Mouse (Mus musculus): ENCODE results near the gene Gm20388. TPM values are rescaled to one million over a fixed set of nuclear protein-coding genes. Genes with fewer than 3 reads are reported as not detected.

The Gm20388 gene
- total RNA-seq, 2 experiments from 2014 or later: 6.8 to 7.8 TPM

DNA sequence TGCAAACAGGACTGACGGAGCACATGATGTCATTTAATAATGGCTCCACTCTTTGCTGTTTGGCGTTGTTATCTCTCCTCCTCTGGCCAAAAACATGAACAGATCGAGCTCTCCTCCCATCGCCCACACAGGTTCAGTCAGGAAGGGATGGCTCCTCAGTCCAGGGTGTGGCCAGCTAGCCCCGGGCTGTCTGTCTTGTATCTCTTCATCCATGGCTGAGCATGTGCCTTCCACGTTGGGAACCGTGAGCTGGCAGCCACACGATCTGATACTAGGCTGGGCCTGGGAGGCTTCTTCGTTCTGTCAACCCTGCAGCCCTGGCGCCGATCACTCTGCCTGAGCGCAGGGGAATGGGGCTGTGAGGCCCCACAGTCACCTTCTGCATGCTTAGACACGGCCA lies 1248.2 kb downstream of the Gm20388 start:
- no peak for DNase-seq
- intact Hi-C loops (cut with DNase I): no loop called here

DNA sequence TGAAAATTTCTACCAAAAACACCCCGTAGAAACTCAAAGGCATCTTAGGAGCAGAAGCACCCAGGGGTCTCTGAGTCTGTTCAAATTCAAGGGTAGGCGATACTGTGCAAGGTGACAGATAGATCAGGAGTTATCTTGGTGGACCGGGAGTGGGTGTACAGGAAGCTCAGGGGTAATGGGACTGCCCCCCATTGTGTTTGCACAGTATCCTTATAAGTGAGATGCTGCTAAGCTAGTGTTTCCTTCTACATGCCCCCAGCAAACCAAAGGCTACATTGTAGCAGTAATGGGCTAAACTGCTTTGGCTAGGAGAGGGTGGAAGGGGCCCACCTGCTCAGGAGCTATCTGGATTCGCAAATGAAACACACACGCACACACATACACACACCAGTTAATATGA lies 1250.8 kb downstream of the Gm20388 start:
- no peak for DNase-seq
- intact Hi-C loops (cut with DNase I): no loop called here

DNA sequence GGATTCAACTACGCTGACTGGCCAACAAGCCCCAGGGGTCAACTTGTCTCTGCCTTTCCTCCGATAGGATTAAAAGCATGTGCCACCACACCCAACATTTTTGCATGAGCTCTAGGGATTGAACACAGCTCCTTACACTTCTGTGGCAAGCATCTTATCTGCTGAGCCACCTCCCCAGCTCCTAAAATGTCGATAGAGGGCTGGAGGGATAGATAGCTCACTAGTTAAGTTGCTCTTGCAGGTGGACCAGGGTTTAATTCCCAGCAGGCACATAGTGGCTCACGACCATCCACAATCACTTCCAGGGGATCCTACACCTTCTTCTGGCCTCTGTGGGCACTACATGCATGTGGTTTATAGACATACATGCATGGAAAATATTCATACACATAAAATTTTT lies 1251.8 kb downstream of the Gm20388 start:
- intact Hi-C loops (cut with DNase I): no loop called here
- no peak for DNase-seq

DNA sequence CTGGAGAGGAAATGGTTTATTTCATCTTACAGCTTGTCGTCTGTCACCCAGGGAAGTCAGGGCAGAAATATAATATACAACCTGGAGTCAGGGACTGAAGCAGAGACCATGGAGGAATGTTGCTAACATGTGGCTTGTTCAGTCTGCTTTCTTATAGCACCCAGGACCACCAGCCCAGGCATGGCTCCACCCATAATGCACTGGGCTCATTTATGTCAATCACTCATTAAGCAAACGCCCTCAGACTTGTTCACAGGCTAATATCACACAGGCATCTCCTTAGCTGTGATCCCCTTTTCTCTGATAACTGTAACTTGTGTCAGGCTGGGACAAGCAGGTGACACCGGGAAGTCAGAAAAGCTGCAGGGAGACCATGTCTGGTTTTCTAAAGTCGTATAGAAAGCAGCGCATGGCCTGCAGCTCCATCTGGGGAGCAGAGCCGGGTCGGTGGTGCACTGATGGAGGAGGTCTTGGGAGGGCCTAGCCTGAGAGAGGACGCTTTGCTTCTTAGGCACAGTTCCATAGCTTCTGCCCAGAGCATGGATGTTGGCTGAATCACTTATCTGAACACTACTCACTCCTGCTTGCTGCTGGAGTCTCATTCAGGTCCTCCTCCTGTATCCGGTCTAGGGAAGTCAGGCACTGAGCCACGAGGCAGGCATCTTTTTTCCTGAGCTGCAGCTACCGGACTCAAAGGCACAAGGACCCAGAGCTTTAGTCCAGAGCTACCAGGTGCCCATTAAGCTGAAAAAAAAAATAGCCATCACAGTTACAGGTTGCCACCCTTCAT lies 1252.5 kb downstream of the Gm20388 start:
- intact Hi-C loops (cut with DNase I): no loop called here
- DNase-seq: no peak

DNA sequence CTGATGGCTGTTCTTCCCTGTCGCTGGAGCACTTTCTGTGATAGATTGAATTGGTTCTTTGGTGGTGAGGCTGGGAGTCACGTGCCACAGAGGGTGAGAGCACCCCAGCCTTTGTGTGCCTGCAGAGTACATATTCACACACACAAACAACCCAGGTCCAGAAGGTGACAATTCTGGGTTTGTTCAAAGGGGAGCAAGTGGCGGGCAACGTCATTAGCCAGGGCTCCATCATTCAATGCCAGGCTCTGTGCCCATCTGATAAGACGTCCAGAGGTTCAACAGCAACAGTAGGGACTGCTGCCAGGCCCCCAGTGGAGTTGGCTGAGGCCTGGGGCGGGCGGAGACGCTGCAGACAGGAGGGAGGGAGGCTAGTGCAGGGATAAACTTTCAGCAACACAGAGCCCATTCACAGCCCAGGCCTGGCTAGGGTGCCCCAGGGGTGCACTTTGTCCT lies 1253.4 kb downstream of the Gm20388 start:
- DNase-seq: no peak
- intact Hi-C loops (cut with DNase I): no loop called here

DNA sequence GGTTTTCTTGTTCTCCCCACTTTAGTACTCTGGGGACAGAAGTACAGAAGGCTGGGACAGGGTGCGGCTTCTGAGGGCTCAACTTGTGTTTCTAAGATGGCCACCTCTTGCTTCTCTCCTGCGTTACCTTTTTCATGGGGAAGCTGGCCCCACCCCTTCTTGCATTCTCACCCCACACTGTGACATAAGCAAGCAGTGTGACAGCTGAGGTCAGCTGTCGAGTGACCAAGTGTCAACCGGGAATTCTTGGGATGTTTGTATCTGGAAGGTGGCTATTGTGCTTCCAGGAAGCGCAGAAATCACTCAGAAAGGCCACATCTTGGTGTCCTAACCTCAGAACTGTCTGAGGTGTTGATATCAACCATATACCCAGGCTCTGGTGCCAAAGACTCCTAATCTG lies 1257.4 kb downstream of the Gm20388 start:
- intact Hi-C loops (cut with DNase I): no loop called here
- DNase-seq: no peak

DNA sequence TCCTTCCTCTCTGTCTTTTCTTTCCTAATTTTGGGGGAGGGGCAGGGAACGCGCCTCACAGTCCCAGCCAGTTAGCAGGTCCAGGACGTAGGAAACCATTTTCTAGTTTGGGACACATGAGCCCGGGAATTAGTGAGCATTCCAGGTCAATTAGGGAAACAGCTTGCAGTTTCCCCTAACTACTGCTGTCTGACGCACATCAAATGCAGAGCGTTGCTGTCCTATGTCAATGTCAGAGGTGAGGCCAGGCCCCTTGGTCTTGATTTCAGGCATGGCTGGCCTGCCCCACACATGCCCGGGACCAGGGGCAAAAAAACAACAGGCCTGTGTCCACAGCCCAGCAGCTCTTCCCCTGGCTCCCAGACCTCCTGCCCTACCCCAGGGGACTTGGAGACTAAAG lies 1259.5 kb downstream of the Gm20388 start:
- DNase-seq: no peak
- intact Hi-C loops (cut with DNase I): no loop called here

DNA sequence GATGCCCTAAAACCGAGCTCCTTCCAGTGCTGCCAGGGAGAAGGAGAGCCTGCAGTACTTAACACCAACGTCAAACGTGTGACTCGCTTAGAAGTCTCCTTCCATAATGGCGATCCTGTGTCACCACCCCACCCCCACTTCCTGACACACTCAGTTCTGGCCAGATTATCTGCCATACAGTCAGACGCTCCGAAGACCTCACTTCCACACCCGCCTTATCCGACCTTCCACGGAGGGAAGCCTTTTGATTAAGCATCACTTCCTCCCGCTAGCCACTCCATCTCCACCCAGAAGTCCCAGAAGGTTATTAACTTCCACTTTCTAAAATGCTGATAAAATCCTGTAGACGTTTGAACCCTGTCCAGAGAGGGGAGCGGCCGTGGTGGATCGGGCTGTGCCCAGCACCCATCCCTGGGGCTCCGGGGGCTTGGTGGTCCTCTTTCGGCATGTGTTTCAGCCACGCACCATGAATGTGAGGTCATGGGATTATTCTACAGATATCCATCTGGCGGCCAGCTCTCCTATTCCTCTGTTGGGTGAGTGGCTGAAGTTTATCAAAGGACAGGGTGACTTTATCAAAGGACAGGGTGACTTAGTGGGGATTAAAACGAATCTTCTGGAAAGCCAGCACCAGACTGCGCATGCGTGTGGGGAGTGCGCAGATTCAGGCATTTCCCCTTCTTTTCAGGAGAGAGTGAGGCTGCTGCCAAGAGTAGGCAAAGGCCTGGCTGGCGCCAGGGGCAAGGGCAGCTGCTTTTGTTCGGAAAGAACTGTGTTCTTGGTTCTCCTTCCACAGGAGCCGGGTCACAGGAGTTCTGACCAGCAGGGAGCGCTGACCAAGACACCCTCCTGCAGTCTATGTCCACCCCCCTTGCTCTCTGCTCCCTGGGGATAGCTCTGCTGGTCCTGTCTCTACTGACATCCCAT lies 1260.2 kb downstream of the Gm20388 start:
- intact Hi-C loops (cut with DNase I): no loop called here

DNA sequence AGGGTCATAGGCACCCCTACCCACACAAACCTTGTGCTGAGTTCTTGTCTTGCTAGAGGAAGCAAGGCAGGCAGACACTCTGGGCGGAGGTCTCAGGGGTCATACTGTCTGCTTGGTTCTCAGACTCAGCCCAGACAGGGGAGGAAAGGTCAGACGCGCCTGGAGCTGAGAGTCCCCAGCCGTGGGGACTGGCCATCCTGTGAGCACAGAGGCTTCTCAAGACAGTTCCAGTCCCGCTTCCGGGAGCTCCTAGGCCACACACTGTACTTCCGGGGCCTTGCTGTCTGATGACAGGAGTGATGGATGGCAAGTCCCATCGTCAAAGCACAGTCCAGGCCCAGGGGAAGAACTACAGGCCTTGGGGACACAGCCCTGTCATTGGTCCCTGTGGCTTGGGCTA lies 1261.9 kb downstream of the Gm20388 start:
- intact Hi-C loops (cut with DNase I): no loop called here
- DNase-seq: no peak

More for the DNA sequence above, 1260.2 kb downstream of the Gm20388 start:
- DNase-seq: no peak

DNA sequence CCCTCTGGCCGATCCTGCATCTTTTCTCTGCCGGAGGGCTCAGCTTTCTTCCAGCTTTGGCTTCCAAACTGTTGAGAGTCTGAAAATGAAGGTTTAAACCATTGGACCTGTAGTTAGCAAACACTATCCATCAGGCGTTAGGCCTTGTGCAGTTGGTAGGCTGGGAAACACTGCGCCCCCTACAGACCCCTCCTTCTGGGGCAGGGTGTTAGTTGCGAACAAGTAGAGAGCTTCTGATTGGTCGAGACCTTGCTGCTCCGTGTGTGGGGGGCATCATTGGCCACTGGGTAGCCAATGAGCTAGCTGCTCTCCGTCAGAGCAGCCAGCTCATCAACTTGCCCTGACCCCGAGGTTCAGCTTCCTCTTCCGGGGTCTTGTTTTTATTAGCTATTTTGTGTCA lies 1263.5 kb downstream of the Gm20388 start:
- DNase-seq: no peak
- intact Hi-C loops (cut with DNase I): no loop called here

DNA sequence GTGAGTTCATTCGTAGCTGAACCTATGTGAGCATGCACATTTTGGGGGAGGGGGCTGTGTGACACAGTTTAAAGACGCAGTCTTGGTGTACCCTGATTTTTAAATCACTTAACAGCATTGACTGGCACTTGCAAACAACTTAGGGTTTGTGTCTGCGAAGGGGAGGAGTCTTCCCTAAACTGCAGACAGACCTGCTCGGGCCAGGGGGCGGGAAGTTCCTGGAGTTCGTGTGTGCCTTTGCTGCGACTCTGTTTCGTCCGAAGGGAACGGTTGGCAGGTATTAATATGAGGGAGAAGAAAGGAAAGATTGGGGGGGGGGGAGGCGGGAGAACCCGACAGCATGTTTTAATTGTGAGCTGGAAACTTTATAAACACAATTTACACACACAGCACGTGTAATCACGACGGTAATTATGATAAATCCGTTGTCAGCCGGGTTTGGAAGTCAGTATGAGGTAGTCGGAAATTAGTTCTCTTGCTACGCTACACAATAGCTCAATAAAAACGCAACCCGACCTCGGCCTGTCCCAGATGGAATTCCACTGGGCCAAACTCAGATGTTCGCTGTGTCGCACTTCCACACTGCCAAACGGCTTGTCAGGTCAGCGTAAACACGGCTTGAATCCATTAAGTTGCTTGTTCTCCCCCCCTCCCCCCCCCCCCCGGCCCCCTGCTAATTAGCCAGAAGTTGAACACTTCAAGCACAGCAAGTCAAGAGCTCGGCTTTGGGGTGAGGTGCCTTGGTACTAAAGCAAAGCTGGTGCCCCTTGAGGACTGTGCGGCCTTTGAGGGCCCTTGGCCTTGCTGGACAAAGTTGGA lies 1264.3 kb downstream of the Gm20388 start:
- intact Hi-C loops (cut with DNase I): no loop called here
- no peak for DNase-seq

DNA sequence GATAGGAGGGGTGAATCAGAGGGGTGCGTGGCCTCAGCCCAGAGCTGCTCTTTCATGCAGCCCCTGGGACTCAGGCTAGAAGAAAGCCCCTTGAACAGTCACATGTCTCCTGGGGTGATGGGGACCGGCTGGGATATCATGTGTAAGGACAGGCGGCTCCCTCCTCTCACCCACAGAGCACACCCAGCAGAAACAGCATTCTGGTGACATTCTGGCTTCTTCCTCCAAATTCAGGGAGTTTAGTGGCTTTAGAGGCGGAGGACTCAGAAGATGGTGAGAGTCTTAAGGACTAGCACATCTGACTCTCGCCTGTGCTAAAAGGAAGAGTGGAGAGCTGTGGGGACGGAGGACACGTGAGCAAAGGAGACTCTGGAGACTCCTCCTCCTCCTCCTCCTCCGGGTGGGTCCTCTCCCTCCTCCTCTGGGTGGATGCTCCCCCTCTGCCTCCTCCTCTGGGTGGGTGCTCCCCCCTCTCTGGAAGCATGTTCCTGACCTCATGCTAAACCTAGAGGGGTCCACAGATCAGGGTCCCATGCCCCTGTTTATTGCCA lies 1265.0 kb downstream of the Gm20388 start:
- DNase-seq: no peak
- intact Hi-C loops (cut with DNase I): no loop called here

DNA sequence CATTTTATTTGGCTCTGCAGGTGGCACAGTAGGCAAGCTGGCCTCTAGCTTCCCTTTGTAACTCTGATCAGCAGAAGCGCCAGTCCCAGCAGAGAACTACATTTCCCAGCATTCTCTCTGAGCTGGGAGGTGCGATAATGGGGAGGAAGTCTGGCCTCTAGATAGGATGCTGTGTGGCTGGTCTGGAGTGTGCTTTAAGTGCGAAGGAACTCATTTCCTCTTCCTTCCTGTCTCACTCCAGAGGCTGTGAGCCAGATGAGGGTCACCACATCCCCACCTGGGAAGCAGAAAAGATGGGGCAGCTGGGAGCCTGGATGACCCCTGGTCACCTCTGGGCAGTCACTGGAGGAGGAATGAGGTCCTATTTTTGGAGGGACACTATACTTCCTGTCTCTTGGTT lies 1265.7 kb downstream of the Gm20388 start:
- intact Hi-C loops (cut with DNase I): no loop called here
- no peak for DNase-seq

DNA sequence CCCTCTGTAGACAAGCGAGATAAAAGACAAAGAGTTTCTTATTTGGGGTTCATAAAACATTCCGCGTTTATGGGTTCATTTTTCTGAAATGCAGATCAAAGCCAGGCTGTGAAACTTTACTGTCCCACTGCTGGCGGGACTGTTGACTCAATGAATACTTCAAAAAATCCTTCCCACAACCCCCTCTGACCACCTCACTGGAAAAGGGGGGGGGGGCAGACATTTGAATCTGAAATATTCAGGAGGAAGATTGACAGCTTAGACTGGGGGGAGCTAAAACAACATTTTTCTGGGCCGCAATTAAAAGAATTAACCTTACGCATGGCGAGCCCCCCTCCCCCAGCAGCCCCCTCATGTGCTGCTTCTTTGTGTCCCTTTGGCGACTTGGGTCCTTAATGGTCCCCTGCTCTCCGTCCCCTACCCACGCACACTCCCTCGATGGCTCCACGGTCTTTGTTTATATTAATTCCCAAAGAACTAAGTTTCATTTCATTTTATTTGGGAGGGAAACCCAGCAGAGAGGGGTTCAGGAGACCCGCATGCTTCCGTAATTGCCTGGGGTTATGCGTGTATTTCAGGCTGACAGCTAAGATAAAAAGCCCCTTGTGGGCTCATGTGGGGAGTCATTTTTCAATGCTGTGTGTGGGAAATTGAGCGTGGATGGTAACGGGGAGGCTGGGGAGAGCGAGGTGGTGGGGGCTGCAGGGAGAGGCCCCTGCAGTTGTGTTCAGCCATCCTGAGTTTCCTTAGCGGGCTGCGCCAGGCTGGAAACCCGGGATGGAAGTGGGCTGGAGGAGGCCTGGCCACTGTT lies 1270.0 kb downstream of the Gm20388 start:
- intact Hi-C loops (cut with DNase I): no loop called here
- no peak for DNase-seq

DNA sequence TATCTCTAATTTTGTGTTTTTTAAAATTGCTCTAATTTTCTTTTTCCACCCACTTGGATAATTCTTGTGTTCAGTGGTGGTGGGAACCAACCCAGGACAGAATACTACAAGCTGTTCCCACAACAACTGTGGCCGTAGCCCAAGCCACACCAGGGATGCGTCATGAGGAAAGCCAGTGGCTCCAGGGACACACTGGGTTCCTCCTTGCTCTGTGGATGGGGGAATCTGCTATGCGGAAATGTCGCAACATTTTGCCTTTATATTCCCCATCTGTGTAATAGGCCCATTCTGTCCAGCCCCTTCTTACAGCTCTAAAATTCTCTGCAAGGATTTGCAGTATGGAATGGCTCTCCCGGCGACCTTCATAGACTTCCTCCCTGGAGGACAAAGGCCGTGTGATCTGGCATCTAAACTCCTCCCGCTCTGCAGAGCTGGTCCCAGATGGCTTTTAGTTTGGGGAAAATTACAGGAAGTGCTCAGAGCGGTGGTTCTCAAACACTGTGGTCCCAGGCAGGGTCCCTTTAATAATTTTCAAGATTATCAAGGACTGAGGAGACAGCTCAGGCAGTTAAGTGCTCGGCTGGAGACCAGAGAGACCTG lies 1270.7 kb downstream of the Gm20388 start:
- intact Hi-C loops (cut with DNase I): no loop called here
- DNase-seq: no peak

DNA sequence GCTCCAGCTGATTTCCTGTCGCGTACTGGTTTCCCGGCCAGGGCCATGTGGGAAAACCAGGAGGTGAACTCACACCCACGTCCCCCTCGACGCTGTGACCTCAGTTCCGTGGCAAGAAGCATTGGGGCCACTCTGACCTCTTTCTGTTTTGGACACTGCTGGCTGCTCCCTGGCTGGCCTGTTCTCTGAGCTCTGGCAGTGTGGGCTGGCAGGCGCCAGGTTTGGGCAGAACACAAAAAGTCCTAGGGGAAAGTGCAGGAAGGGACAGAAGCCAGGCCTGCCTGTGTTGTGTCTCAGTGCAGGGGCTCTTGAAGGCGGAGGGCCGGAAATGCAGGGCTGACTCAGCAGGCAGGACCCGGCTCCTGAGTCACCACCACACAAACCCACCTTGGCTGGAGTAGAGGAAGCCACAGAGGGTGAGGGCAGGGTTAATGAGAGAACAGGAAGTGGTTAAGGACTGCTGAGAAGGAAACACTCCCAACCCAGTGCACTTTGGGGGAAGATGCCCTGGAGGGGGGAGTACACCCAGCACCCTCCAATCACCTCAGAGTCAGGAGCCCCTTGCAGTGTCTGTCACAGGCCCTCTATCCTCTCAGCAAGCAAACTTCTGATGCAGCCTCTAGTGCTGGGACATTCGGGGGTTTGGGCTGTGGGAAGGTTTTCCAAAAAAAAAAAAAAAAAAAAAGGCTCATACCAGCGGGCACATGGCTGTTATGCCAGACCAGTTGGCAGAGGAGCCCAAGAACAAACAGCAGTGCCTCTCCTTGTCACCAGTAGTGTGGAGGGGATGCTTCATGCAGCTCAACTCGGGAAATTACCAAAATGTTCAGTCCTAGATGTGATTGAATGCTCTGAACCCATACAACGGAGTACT lies 1277.1 kb downstream of the Gm20388 start:
- DNase-seq: no peak
- intact Hi-C loops (cut with DNase I): no loop called here

DNA sequence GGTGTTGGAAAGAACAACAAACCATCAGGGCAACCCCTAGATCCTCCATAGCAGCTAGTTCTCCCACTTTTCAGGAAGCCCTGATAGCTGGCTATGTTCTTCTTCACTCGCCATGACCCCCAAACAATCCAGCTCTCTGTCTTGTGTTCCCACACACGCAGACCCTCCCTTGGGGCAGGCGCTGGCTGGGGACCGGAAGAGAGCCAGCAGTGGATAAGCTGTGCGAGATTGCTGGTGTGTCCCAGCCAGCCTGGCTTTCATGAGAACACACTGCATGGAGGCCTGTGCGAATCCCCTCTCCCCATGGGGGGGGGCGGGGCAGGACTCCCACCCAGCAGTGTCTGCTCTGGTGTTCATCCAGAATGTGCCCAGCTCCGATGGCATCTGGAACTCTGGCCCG lies 1278.4 kb downstream of the Gm20388 start:
- intact Hi-C loops (cut with DNase I): no loop called here
- no peak for DNase-seq

DNA sequence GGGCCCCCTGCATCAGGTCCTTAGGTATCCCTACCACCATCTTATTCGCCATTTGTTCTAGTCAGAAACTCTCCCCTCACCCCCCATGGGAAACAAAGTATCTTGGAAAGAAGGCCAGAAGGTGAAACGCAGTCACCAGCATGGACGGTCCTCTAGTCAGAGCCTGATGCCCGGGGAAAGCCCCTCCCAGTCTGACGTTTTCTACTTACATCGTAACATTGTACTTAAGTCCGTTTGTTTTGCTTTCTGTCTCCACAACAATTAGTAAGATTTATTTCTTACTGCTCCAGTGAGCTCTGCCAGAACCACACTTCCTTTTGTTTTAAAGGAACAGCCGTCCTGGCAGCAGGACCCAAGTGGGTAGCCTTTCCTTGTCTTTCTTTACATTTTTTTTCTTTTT lies 1281.8 kb downstream of the Gm20388 start:
- no peak for DNase-seq
- intact Hi-C loops (cut with DNase I): no loop called here
